Mouse (Mus musculus) c-Kit-negative CD71-positive TER-119-positive erythroid progenitor cells, embryonic 14.5 days (primary cell): ENCODE data around the gene Atp6v1b1.
A peak's percentile ranks its signal among the peaks of the same experiment; 100 is the strongest.

Experiments used
- DNase-seq: peaks from one replicate; pipeline ENCODE4 v3.0.0-alpha.2; 2013; ENCODE audit warnings: low read depth, low spot score

The Atp6v1b1 gene

DNA sequence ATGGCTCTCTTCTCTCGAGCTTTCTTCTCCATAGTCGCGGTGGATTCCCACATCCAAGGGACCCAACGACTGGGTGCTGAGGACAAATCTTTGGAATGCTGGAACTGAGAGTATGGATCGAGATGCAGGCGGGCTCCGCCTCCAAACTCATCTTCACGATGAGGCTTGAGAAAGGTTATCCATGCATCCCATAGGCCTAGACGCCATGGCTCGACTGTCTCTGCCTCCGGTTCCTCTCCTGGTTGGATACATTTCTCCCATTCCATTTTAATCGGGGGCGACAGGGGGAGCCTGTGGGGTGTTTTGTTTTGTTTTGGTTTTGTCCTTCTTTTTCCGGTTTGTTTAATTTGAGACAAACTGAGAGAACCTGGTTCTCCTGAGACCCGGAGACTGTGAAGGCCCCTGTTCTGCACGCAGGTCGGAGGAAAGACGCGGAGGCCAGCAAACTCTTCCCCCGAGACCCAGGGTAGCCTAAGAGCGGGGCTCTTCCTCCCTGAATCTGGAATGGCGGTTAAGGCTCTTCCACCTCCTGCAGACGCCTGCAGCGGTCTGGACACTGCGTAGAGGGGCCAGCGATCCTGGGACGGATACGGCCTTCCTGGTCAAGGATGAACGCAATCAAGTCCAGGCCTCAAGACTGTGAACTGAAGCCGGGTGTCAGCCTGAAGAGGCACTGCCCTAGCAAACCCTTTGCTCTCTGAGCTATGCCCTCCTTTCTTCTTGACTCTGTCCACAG, 27.2 kb upstream of the Atp6v1b1 start:
- no peak for DNase-seq

DNA sequence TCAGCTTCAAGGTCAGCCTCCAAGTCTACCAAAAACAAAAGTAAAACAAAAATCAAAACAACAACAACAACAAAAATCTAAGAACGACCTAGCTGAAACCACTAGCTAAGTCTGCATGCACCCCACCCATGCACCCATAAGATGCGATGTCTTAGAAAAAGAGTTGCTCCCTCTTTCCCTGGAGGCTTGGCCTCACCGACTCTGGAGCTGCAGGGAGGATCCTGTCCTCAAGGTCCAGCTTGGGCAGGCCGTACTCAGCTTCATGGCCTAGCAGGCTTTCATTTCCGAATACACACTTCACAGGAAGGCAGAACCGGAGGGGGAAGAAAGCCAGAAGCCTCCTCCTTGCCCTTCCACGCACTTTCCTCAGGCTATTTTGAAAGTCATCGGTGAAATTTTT, 25.8 kb upstream of the Atp6v1b1 start:
- no peak for DNase-seq

DNA sequence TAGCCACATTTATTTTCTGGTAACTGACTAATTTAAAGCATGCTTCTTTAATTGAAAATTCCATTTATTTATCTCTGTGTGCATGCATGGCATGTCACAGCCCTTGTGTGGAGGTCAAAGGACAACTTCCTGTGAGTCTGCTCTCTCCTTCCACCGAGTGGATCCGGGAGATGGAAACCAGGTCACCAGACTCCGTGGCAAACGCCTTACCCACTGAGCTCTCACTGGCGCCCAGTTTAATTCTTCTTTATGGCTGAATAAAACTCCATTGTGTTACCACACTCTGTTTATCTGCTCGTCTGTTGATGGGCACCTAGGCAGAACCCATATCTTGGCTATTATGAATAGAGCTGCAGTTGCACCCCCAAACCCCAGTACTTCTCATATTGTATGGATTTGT, 20.3 kb upstream of the Atp6v1b1 start:
- DNase-seq = no peak

GRCm38 (mm10) chr6:83727178-83727577, 15.6 kb upstream of the Atp6v1b1 start:
- DNase-seq = no peak

GRCm38 (mm10) chr6:83728488-83728887, 14.3 kb upstream of the Atp6v1b1 start:
- peak; percentile 30 for DNase-seq

GRCm38 (mm10) chr6:83729350-83729970, 13.3 kb upstream of the Atp6v1b1 start:
- DNase-seq = no peak

GRCm38 (mm10) chr6:83731128-83731527, 11.7 kb upstream of the Atp6v1b1 start:
- DNase-seq = no peak

GRCm38 (mm10) chr6:83737311-83737710, 5.5 kb upstream of the Atp6v1b1 start:
- no peak for DNase-seq

- DNase-seq = no peak
Measured at GRCm38 (mm10) chr6:83738596-83738995, 4.2 kb upstream of the Atp6v1b1 start.

DNA sequence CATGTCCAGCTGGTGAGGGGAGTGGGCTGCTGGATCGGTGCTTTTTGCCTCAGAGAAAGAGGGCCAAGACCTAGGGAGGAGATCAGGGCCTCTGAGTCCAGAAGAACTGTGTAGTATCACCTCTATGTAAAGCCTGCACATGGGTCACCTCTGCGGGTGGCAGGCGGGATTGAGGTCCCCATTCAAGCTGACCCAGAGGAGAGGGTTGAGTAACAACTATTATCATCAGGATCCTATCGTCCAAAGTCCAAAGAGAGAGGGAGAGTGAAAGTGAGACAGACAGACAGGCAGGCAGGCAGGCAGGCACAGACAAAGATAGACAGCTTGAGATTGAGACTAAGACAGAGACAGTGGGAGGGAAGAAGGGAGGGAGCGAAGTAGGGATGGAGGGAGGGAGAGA, 422 bp downstream of the Atp6v1b1 start:
- no peak for DNase-seq

DNA sequence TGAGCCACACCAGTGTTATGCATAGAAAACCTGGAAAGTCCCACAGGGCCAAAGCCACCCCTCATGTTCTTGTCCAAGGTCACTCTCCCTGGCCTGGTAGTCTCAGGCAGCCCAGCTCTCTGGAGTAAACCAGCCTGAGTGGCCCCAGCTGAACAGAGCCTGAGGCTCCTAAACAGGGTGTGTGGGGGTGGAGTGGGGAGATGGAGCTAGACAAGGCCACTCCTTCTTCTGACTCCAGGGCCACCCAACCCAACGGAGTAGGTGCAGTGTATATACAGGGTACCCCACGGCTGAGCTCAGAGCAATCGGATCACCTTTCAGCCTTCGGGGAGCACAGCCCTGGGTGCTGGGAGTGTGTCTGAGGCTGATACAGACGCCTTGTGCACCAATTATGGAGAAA, 1.3 kb downstream of the Atp6v1b1 start:
- no peak for DNase-seq

DNA sequence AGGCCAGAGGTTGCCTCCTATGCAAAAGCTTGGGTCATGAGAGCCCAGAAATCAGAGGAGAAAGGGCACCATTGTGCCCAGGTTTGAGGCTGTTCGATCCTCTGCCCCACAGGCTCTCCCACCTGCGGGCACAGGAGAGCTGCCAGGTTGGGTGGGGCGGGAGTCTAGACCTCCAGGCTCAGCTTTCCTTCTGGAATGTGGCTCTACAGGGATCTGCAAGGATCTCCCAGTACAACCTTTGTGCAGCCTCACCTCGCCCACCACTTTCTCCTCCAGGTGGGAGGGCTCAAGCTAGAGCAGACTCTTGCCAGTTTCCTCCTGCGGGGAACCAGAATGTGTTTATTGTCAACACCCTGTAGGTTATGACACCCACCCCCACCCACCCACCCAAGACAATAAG, 1.8 kb downstream of the Atp6v1b1 start:
- DNase-seq = no peak

DNA sequence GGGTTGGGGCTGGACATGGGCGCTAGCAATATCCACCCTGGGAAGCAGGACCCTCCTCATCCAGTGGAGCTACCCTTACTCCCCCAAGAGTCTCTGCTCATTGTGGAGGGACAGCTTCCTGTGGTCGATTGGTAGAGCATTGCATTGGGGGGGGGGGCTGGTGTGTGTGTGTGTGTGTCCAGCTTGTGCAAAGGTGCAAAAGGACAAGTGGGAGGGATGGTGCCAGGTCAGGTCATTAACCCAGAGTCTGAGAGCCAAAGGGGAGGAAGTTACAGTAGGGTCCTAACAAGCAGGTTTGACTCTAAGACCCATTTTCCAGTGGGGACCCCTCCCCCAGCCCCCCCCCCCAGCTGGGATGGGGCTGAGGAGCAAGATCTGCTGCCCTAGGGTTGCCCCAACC, 2.7 kb downstream of the Atp6v1b1 start:
- DNase-seq = no peak

GRCm38 (mm10) chr6:83749286-83749685, 6.5 kb downstream of the Atp6v1b1 start:
- no peak for DNase-seq

GRCm38 (mm10) chr6:83750171-83750684, 7.4 kb downstream of the Atp6v1b1 start:
- DNase-seq = no peak

DNA sequence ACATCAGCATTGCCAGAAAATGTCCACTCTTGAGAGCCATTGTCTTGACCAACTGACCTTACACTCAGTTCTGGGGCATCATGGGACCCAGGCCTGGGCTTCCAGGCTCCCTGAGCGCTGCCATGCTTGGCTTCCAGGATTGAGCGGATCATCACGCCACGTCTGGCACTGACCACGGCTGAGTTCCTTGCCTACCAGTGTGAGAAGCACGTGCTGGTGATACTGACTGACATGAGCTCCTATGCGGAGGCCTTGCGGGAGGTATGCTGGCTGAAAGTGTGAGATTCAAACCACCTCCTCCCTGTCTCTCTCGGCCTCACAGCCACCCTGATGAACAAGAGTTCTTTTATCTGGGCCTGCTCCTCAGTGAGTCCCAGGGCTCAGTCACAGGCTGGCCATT, 13.3 kb downstream of the Atp6v1b1 start:
- DNase-seq = no peak

- DNase-seq = no peak
Measured at GRCm38 (mm10) chr6:83762344-83762743, 19.6 kb downstream of the Atp6v1b1 start, which contains the start of gene Ankrd53. Ankrd53 (plus strand) TSS chr6:83762644.

GRCm38 (mm10) chr6:83762880-83763431, 20.2 kb downstream of the Atp6v1b1 start:
- no peak for DNase-seq

- no peak for DNase-seq
Measured at GRCm38 (mm10) chr6:83766982-83767381, 24.2 kb downstream of the Atp6v1b1 start.

DNA sequence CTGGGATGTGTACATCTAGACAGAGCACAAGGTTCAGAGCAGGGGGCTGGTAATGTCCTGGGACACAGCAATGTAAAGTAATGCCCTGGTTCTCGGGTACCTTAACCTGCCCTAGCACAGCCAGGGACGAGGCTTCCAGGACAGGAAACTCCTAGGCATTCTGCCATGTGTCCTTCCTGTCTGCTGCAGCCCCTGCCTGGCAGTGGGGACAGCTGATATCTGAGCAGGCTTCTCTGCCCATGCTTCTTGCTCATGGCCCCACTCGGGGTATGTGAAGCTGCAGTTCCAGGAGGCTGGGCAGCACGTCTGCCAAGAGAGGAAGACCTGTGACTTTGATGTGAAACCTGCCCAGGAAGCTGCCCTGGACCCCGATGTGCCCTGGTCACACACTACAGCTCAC, 25.7 kb downstream of the Atp6v1b1 start:
- DNase-seq = no peak

- no peak for DNase-seq
Measured at GRCm38 (mm10) chr6:83774126-83774525, 31.3 kb downstream of the Atp6v1b1 start.

- DNase-seq = peak; percentile 24
Measured at GRCm38 (mm10) chr6:83774781-83775563, 32.2 kb downstream of the Atp6v1b1 start.
